Mouse (Mus musculus): ENCODE measurements at regions not wholly inside any gene's neighbourhood (a gene's known extent, or its start where the extent isn't known, plus 50 kb on each side); places are given as distances from the start of the nearest gene placed in this dataset.

DNA sequence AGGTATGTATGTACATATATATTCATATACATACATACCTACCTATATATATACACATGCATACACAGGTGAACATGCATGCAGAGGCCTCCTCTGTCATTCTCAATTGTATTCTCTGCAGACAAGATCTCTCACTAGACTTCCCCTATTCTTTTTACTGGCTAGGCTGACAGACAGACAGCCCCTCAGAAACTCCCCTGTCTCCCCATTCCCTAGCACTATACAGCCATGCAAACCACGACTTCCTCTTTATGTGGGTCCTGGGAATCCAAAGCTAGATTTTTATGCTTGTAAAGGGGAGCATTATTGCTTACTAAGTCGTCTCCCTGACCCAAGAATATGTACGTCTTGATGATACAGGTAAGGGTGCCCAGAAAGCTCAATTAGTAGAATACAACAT is 86.9 kb downstream of the Fam124b start:
- H3K9ac ChIP-seq, result no peak overlapping the region
- no peak overlapping the region for H3K4me3 ChIP-seq
- H3K4me1 ChIP-seq (replicated peaks), result no peaks in the 10 kb centered on the region
- no peak overlapping the region for H3K4me2 ChIP-seq
- no peak overlapping the region for H3K27ac ChIP-seq (replicated peaks)
- no peaks in the 10 kb centered on the region for H3K27me3 ChIP-seq
- H3K9me3 ChIP-seq, result no peaks in the 10 kb centered on the region
- ATAC-seq (ENCODE audit: low read depth), result no peak
- no peaks in the 10 kb centered on the region for H3K36me3 ChIP-seq
- WGBS, result 70% methylated on average over 3 of the region's 3 CpGs

- Histone ChIP-seq H3K9ac (no peak overlapping the region), H3K27ac (replicated peaks) (no peak overlapping the region), H3K27me3 (no peaks in the 10 kb centered on the region), H3K4me1 (replicated peaks) (no peaks in the 10 kb centered on the region), H3K36me3 (no peaks in the 10 kb centered on the region), H3K4me2 (no peak overlapping the region), H3K4me3 (no peak overlapping the region), H3K9me3 (no peaks in the 10 kb centered on the region)
- 80% methylated on average over 2 of the region's 2 CpGs for WGBS
- no peak for ATAC-seq (ENCODE audit: low read depth)
Measured at GRCm38 (mm10) chr1:80123966-80124365, 94.3 kb downstream of the Fam124b start.

DNA sequence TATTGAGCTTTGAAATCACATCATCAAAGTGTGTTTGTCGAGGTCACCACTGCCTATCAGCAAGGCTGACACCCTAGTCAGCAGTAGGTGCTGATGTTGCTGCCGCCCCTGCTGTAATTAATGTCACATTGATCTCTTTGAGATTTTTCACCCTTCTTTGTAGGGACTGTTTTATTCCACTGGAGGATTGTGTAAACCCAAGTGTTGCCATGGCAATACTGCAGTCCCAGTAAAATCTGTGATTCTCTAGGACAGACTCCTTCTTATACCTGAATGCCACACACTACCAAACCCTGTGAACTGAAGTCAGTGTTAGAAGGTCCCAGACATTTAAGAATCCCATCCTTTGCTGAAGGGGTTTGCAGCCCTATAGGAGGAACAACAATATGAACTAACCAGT is 102.4 kb downstream of the Fam124b start:
- 0 out of 2 replicates have a peak, but pooled peaks have one; percentile 27 for ATAC-seq (ENCODE audit: low read depth)
- no peaks in the 10 kb centered on the region for H3K9me3 ChIP-seq
- H3K36me3 ChIP-seq, result no peaks in the 10 kb centered on the region
- no peak overlapping the region for H3K9ac ChIP-seq
- H3K4me3 ChIP-seq, result no peak overlapping the region
- no peaks in the 10 kb centered on the region for H3K4me1 ChIP-seq (replicated peaks)
- no peaks in the 10 kb centered on the region for H3K27me3 ChIP-seq
- no peak overlapping the region for H3K27ac ChIP-seq (replicated peaks)
- 37% methylated on average over 2 of the region's 2 CpGs for WGBS
- no peak overlapping the region for H3K4me2 ChIP-seq

DNA sequence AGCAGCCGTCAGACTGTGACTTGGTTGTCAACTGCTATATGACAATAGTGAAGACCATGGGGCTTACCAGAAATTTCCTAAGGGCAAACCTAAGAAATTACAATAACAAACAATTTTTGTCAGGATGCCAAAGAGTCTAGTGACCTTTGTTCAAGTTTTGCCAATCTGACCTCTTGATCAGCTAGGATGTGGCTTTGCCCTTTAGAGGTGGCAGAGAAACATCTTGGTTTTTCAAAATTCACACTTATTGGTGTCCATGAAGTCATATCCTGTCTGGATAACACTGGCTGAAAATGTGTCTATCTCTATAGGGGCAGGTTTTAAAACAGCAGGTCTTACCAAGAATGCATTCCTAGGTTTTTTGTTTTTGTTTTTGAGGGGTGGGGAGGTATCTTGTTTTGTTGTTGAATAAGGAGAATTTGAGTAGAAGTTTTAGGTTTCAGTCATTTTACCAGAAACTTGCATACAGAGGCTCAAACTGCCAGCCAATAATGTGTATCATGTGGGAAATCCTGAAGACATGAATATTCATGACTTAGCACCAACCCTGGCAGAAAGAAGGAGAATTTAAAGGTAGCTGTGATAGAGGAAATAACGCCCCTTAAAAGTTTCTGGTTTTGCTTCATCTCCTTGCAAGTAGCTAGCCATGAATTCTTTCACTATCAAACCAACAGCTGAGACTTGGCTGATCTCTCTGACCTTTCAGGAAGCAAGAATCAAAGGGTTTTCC is 110.4 kb downstream of the Fam124b start:
- Histone ChIP-seq H3K9ac (no peak overlapping the region), H3K4me2 (no peak overlapping the region), H3K27me3 (no peaks in the 10 kb centered on the region), H3K4me1 (replicated peaks) (no peaks in the 10 kb centered on the region), H3K36me3 (no peaks in the 10 kb centered on the region), H3K27ac (replicated peaks) (no peak overlapping the region), H3K9me3 (no peaks in the 10 kb centered on the region), H3K4me3 (no peak overlapping the region)
- WGBS, result 85% methylated on average over 2 of the region's 2 CpGs
- ATAC-seq (ENCODE audit: low read depth), result no peak

DNA sequence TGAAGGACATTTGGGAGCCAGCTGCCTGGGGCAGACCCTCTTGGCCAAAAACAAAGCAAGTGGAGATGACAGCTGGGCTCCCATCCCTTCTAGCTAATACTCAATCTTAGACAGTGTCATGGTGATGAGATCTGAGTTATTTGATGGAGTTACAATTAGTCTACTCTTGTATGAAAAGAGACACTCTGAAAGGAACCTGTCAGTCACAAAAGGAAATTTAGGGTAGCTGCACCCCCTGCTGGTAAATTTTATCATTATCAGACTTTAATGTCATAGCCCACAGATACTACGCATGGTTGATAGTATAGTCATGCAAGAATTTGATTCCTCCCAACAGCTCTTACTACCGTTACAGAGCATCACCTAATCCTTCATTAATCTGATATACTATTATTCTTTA is 112.0 kb downstream of the Fam124b start:
- no peak overlapping the region for H3K4me3 ChIP-seq
- H3K9ac ChIP-seq, result no peak overlapping the region
- no peaks in the 10 kb centered on the region for H3K9me3 ChIP-seq
- no peak overlapping the region for H3K27ac ChIP-seq (replicated peaks)
- H3K4me1 ChIP-seq (replicated peaks), result no peaks in the 10 kb centered on the region
- H3K4me2 ChIP-seq, result no peak overlapping the region
- no peak for ATAC-seq (ENCODE audit: low read depth)
- H3K27me3 ChIP-seq, result no peaks in the 10 kb centered on the region
- WGBS, result 75% methylated on average over 2 of the region's 2 CpGs
- no peaks in the 10 kb centered on the region for H3K36me3 ChIP-seq

- Histone ChIP-seq H3K4me1 (replicated peaks) (no peaks in the 10 kb centered on the region), H3K36me3 (no peaks in the 10 kb centered on the region), H3K9ac (no peak overlapping the region), H3K27ac (replicated peaks) (no peak overlapping the region), H3K4me2 (no peak overlapping the region), H3K4me3 (no peak overlapping the region), H3K27me3 (no peaks in the 10 kb centered on the region), H3K9me3 (no peaks in the 10 kb centered on the region)
- no peak for ATAC-seq (ENCODE audit: low read depth)
- WGBS, result 96% methylated on average over 1 of the region's 1 CpGs
Measured at GRCm38 (mm10) chr1:80098266-80098665, 120.0 kb downstream of the Fam124b start.

DNA sequence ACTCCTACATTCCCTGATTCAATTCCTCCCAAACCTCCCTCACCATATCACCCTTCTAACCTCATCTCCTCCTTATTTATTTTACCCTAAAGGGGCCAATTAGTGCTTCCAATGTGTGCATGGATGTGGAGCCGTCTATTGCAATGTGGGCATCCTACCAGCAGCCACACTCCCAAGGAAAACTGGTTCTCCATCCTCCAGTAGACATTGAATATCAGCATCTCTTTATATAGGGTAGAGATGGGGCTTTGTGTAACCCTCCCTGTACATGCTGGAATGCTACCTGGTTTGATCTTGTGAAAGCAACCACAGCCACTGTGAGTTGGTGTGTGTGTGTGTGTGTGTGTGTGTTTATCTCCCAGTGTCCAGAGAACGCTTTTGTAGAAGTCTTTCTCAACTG is 126.5 kb downstream of the Fam124b start:
- WGBS, result 74% methylated on average over 2 of the region's 2 CpGs
- no peaks in the 10 kb centered on the region for H3K36me3 ChIP-seq
- no peak for ATAC-seq (ENCODE audit: low read depth)

GRCm38 (mm10) chr1:80091350-80091749 is 126.9 kb downstream of the Fam124b start:
- peaks cover 14% of the 10 kb centered on the region; the same call in 1 of the 2 replicates for H3K4me1 ChIP-seq (replicated peaks)
- 71% methylated on average over 8 of the region's 8 CpGs for WGBS
- no peak overlapping the region for H3K4me2 ChIP-seq
- ATAC-seq (ENCODE audit: low read depth), result no peak
- no peaks in the 10 kb centered on the region for H3K36me3 ChIP-seq
- no peaks in the 10 kb centered on the region for H3K27me3 ChIP-seq
- no peak overlapping the region for H3K27ac ChIP-seq (replicated peaks)
- H3K4me3 ChIP-seq, result no peak overlapping the region
- no peak overlapping the region for H3K9ac ChIP-seq
- no peaks in the 10 kb centered on the region for H3K9me3 ChIP-seq

More for the DNA sequence above, 126.5 kb downstream of the Fam124b start:
- Histone ChIP-seq H3K9ac (no peak overlapping the region), H3K4me3 (no peak overlapping the region), H3K27ac (replicated peaks) (no peak overlapping the region), H3K27me3 (no peaks in the 10 kb centered on the region), H3K9me3 (no peaks in the 10 kb centered on the region), H3K4me2 (no peak overlapping the region), H3K4me1 (replicated peaks) (peaks cover 14% of the 10 kb centered on the region; the same call in 1 of the 2 replicates)

DNA sequence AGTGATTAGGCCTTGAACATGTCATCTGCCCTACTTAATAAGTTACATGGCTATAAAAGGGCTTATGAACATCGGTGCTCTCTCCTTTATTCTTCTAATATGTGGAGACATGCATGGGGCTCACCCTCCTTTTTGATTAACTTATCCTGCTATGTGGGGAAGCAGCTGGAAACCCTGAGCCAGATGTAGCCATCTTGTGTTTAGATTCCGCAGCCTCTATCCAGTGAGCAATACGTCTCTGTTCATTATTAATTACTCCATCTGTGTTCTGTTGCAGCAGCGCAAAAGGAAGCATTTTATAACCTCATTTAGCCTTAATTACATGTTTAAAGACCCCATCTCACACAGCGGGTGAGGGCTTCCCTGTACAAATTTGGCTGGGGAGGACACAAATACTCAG is 129.6 kb downstream of the Fam124b start:
- H3K9me3 ChIP-seq, result no peaks in the 10 kb centered on the region
- peak; percentile 92 for ATAC-seq (ENCODE audit: low read depth)
- no peak overlapping the region for H3K9ac ChIP-seq
- H3K4me1 ChIP-seq (replicated peaks), result peaks cover 14% of the 10 kb centered on the region; the same call in 1 of the 2 replicates
- WGBS, result 36% methylated on average over 5 of the region's 5 CpGs
- no peak overlapping the region for H3K4me3 ChIP-seq
- no peaks in the 10 kb centered on the region for H3K36me3 ChIP-seq
- no peak overlapping the region for H3K4me2 ChIP-seq
- H3K27ac ChIP-seq (replicated peaks), result no peak overlapping the region
- H3K27me3 ChIP-seq, result no peaks in the 10 kb centered on the region

GRCm38 (mm10) chr1:80076357-80076756 is 141.9 kb downstream of the Fam124b start:
- H3K4me3 ChIP-seq, result no peak overlapping the region
- no peaks in the 10 kb centered on the region for H3K27me3 ChIP-seq
- WGBS, result 95% methylated on average over 4 of the region's 4 CpGs
- ATAC-seq (ENCODE audit: low read depth), result no peak
- H3K4me1 ChIP-seq (replicated peaks), result 0 out of 2 replicates have a peak, but pooled peaks cover 4% of the 10 kb centered on the region
- H3K27ac ChIP-seq (replicated peaks), result no peak overlapping the region
- no peaks in the 10 kb centered on the region for H3K36me3 ChIP-seq
- no peaks in the 10 kb centered on the region for H3K9me3 ChIP-seq
- H3K9ac ChIP-seq, result no peak overlapping the region
- H3K4me2 ChIP-seq, result no peak overlapping the region

- Histone ChIP-seq H3K9ac (no peak overlapping the region), H3K4me1 (replicated peaks) (0 out of 2 replicates have a peak, but pooled peaks cover 3% of the 10 kb centered on the region), H3K36me3 (no peaks in the 10 kb centered on the region), H3K4me3 (no peak overlapping the region), H3K4me2 (no peak overlapping the region), H3K9me3 (no peaks in the 10 kb centered on the region), H3K27ac (replicated peaks) (no peak overlapping the region), H3K27me3 (no peaks in the 10 kb centered on the region)
- ATAC-seq (ENCODE audit: low read depth), result no peak
- 91% methylated on average over 4 of the region's 4 CpGs for WGBS
Measured at GRCm38 (mm10) chr1:80074376-80074775, 143.9 kb downstream of the Fam124b start.

GRCm38 (mm10) chr1:80073950-80074349 is 144.3 kb downstream of the Fam124b start:
- no peak overlapping the region for H3K4me2 ChIP-seq
- 0 out of 2 replicates have a peak, but pooled peaks cover 3% of the 10 kb centered on the region for H3K4me1 ChIP-seq (replicated peaks)
- H3K9me3 ChIP-seq, result no peaks in the 10 kb centered on the region
- no peak overlapping the region for H3K4me3 ChIP-seq
- ATAC-seq (ENCODE audit: low read depth), result no peak
- H3K36me3 ChIP-seq, result no peaks in the 10 kb centered on the region
- H3K9ac ChIP-seq, result no peak overlapping the region
- 91% methylated on average over 3 of the region's 3 CpGs for WGBS
- H3K27me3 ChIP-seq, result no peaks in the 10 kb centered on the region
- no peak overlapping the region for H3K27ac ChIP-seq (replicated peaks)

DNA sequence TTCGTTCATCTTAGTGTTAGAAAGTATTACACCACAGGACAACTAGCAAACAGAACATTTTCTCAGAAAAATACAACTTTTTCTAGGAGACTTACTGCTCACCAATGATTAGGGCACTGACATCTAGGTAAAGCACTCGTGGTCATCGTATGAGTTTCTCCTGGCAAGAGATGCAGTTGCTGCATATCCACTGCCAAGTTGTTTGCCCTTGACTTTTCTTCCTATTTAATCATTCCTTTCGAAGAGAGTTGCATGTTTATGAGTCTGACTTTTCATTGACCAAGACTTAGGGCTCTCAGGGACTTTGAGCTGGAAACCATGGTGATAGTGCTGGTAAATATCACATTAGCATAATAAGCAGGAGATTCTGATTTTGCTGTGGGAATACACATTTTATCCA is 149.1 kb downstream of the Fam124b start:
- WGBS, result 82% methylated on average over 4 of the region's 4 CpGs
- 0 out of 2 replicates have a peak, but pooled peaks cover 3% of the 10 kb centered on the region for H3K4me1 ChIP-seq (replicated peaks)
- no peak overlapping the region for H3K9ac ChIP-seq
- ATAC-seq (ENCODE audit: low read depth), result no peak
- no peaks in the 10 kb centered on the region for H3K27me3 ChIP-seq
- H3K4me2 ChIP-seq, result no peak overlapping the region
- H3K27ac ChIP-seq (replicated peaks), result no peak overlapping the region
- no peaks in the 10 kb centered on the region for H3K36me3 ChIP-seq
- H3K9me3 ChIP-seq, result no peaks in the 10 kb centered on the region
- no peak overlapping the region for H3K4me3 ChIP-seq
